Mouse (Mus musculus) bone marrow, adult 2 months (tissue): ENCODE data around the gene Barx1.

Source experiments
- CTCF ChIP-seq: fragments of 200-500 bp; IDR thresholded peaks from 2 replicates; pipeline ENCODE4 v1.5.1; 2011; ENCODE audit warnings: low read length, control low read depth; ENCODE audit not compliant: control insufficient read depth, insufficient read depth
- POLR2A ChIP-seq: fragments of 200-500 bp; IDR thresholded peaks from 2 replicates; pipeline ENCODE4 v1.6.1; 2011; ENCODE audit warnings: low read depth, mild to moderate bottlenecking, control low read depth, low read length, borderline replicate concordance; ENCODE audit not compliant: control insufficient read depth

- TF ChIP-seq POLR2A (no peak), CTCF (no peak)
These were observed 2.1 kb upstream of the Barx1 start for GRCm38 (mm10) chr13:48660741-48661140.
